Mouse (Mus musculus) liver, embryonic 14.5 days (tissue): ENCODE measurements around the gene Trp53bp1. TPM values are rescaled to one million over a fixed set of nuclear protein-coding genes. Genes with fewer than 3 reads are reported as not detected.
A peak's percentile ranks its signal among the peaks of the same experiment; 100 is the strongest.

Experiments
- ATAC-seq: fragments of 200-750 bp; cut with Nextera tagmentation; 2 replicates; pipeline ENCODE4 v1.8.0; 2017; ENCODE audit warnings: moderate number of reproducible peaks, mild to moderate bottlenecking, moderate library complexity; ENCODE audit not compliant: insufficient read depth
- DNase-seq, 3 experiments: peaks; one replicate each; pipeline ENCODE4 v3.0.0-alpha.2; 2012 to 2013; ENCODE audit warnings: low read depth in 3 of 3, low spot score in 3 of 3
- H3K27ac ChIP-seq: fragments of 300-500 bp; sonication (generic); 2 replicates; pipeline ENCODE4 v1.5.1; 2014; ENCODE audit warnings: moderate library complexity, mild to moderate bottlenecking, control low read depth, inconsistent platforms
- H3K27me3 ChIP-seq: fragments of 300-500 bp; sonication (generic); 2 replicates; pipeline ENCODE4 v1.6.1; 2014; ENCODE audit warnings: mild to moderate bottlenecking, low read length, moderate library complexity; ENCODE audit not compliant: control insufficient read depth, insufficient read depth
- H3K36me3 ChIP-seq: fragments of 300-500 bp; sonication (generic); replicated peaks from 2 replicates; pipeline ENCODE4 v1.6.1; 2014; ENCODE audit warnings: low read depth; ENCODE audit not compliant: control insufficient read depth, insufficient read depth
- H3K4me1 ChIP-seq, 2 experiments: fragments of 200-500 bp in 1 of 2; fragments of 300-500 bp in 1 of 2; sonication (generic) in 1 of 2; replicated peaks; 2 replicates each; pipeline ENCODE4 v1.6.1; 2012 to 2014; ENCODE audit warnings: antibody characterized with exemption in 1 of 2, inconsistent platforms in 1 of 2, low read length in 1 of 2; ENCODE audit not compliant: control insufficient read depth in 2 of 2, insufficient read depth in 2 of 2
- H3K4me2 ChIP-seq: fragments of 300-500 bp; sonication (generic); 2 replicates; pipeline ENCODE4 v1.6.1; 2014; ENCODE audit warnings: low read depth, mild to moderate bottlenecking, control low read depth, moderate library complexity
- H3K4me3 ChIP-seq, 2 experiments: fragments of 200-500 bp in 1 of 2; fragments of 300-500 bp in 1 of 2; sonication (generic) in 1 of 2; 2 replicates each; pipeline ENCODE4 v1.5.1; 2012 to 2014; ENCODE audit warnings: low read depth in 2 of 2, low read length in 2 of 2, mild to moderate bottlenecking in 2 of 2, control low read depth in 1 of 2, inconsistent platforms in 1 of 2, moderate library complexity in 1 of 2; ENCODE audit not compliant: insufficient read depth in 1 of 2
- H3K9ac ChIP-seq: fragments of 300-500 bp; sonication (generic); replicated peaks from 2 replicates; pipeline ENCODE4 v1.6.1; 2014; ENCODE audit warnings: mild to moderate bottlenecking, control low read depth, moderate library complexity
- H3K9me3 ChIP-seq: fragments of 300-500 bp; sonication (generic); 2 replicates; pipeline ENCODE4 v1.6.1; 2016; ENCODE audit warnings: low read length, mixed read lengths; ENCODE audit not compliant: control insufficient read depth
- CTCF ChIP-seq: IDR thresholded peaks from 2 replicates; pipeline ENCODE4 v1.5.1; 2016; ENCODE audit warnings: antibody characterized with exemption, low read depth, control low read depth
- EP300 ChIP-seq: IDR thresholded peaks from 2 replicates; pipeline ENCODE4 v1.6.1; 2016; ENCODE audit warnings: antibody characterized with exemption, low read depth
- WGBS: fragments of 180-500 bp; shearing (Covaris S2); extraction: QIAGEN DNeasy Blood & Tissue Kit; methylation state at CpG from one replicate; pipeline ENCODE4 v1.1.7; 2014; ENCODE audit not compliant: insufficient replicate concordance; 5-methylcytosine and 5-hydroxymethylcytosine counted together
- polyA plus RNA-seq, 2 experiments: library from polyadenylated mRNA; depleted of rRNA in 1 of 2; stranded (reverse) in 1 of 2; unstranded in 1 of 2; fragments of >200 nt; fragmentation: Nextera tagmentation in 1 of 2; extraction: Ambion mirVana in 1 of 2; gene quantifications; 2 replicates each; pipeline versions ENCODE4 v1.2.1 to v1.2.3; 2012 to 2014

The Trp53bp1 gene
- polyA plus RNA-seq, 2 experiments = 14.1 to 17.0 TPM

DNA sequence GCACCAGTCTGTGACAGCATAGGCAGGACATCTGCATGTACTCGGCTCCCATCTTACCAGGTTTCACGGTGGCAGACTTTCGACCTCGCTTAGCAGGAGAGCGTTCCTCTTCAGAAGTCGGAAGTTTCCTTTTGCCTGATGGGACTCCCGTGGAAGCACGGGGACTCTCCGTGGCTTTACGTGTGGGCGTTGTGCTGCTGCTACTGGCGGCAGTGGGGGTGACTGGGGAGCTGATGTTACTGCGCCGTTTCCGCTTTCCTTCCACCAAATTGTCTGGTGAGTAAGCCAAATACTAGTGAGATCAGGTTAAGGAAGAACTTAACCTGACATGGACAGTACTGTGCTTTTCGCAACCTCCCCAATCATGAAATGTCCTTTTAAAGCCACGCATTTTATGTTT, 66.9 kb downstream of the Trp53bp1 start:
- Histone ChIP-seq H3K36me3 (peaks cover 74% of the 10 kb centered on the region), H3K9me3 (no peaks in the 10 kb centered on the region), H3K9ac (no peak overlapping the region), H3K27ac (no peak overlapping the region), H3K4me1 (peaks cover 0 to 4% of the 10 kb centered on the region in 2 experiments; a peak in 1 of 4 replicates), H3K4me3 (no peak overlapping the region), H3K4me2 (no peak overlapping the region), H3K27me3 (no peaks in the 10 kb centered on the region)
- ATAC-seq (no peak), DNase-seq (no peak)
- WGBS = 87% methylated on average over 17 of the region's 17 CpGs
- no peak for TF ChIP-seq CTCF
- no peak for TF ChIP-seq EP300

DNA sequence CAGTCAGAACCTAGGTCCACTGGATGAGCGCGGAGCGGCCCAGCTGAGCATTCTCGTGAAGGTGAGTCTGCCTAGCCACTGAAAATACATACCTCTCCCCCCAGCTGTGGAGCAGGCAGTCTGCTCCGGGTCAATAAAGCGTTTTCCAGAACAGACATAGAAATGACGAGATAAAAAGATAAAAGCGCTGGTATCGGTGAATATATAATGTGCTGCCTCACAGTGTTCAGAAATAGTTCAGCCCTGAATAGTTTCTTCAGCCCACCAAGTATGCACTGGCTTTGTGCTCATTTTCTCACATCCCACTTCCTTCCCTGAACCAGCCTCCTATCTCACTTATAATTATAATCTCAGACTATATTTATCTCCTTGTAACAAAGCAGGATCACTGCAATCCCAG, 75.7 kb downstream of the Trp53bp1 start:
- no peak for ATAC-seq
- no peak for TF ChIP-seq EP300
- no peak for TF ChIP-seq CTCF
- H3K4me2 ChIP-seq = no peak overlapping the region
- peaks cover 93% of the 10 kb centered on the region for H3K36me3 ChIP-seq
- H3K9ac ChIP-seq = no peak overlapping the region
- no peaks in the 10 kb centered on the region for H3K9me3 ChIP-seq
- no peaks in the 10 kb centered on the region for H3K4me1 ChIP-seq
- H3K27me3 ChIP-seq = no peaks in the 10 kb centered on the region
- 87% methylated on average over 9 of the region's 9 CpGs for WGBS
- no peak for DNase-seq
- H3K27ac ChIP-seq = no peak overlapping the region
- H3K4me3 ChIP-seq = no peak overlapping the region

DNA sequence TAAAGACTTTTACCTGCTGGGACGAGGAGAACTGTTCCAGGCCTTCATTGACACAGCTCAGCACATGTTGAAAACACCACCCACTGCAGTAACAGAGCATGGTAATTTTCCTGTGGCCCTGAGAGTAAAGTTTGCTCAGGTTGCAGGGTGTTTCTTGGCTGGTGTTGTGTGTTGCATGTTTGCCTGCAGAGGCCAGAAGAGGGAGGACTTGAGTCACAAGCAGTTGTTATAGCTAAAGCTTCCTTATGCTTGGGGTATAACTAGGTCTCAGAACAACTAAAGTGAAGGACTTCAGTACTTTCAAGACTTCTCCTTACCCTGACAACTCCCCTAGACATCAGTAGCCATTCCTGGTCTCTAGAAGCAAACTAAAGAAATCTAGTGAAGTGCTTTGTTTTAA, 82.7 kb downstream of the Trp53bp1 start:
- 69% methylated on average over 1 of the region's 1 CpGs for WGBS

DNA sequence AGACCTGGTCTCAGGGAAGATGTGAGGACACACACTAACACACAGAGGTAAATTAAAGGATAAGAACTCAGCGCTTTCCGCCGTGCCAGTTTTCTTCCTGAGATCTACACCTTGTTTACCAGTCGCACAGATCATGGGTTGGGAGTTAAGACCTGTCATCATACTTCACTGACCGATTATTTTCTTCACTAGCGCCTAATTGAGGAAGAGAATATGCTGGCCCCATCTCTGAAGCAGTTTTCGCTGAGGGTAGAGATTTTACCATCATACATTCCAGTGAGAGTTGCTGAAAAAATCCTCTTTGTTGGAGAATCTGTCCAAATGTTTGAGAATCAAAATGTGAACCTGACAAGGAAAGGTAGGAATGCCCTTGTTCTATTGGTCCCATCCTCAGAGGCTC, 87.1 kb downstream of the Trp53bp1 start:
- H3K9me3 ChIP-seq = no peaks in the 10 kb centered on the region
- DNase-seq (no peak), ATAC-seq (no peak)
- 89% methylated on average over 7 of the region's 7 CpGs for WGBS
- no peak overlapping the region for H3K4me2 ChIP-seq
- H3K4me1 ChIP-seq = no peaks in the 10 kb centered on the region
- H3K36me3 ChIP-seq = peaks cover 40% of the 10 kb centered on the region
- no peak overlapping the region for H3K27ac ChIP-seq
- TF ChIP-seq EP300 (no peak), CTCF (no peak)
- H3K27me3 ChIP-seq = no peaks in the 10 kb centered on the region
- H3K4me3 ChIP-seq = no peak overlapping the region
- H3K9ac ChIP-seq = no peak overlapping the region

More for the DNA sequence above, 82.7 kb downstream of the Trp53bp1 start:
- H3K27me3 ChIP-seq = no peaks in the 10 kb centered on the region
- no peak overlapping the region for H3K4me3 ChIP-seq
- H3K4me1 ChIP-seq = no peaks in the 10 kb centered on the region
- no peaks in the 10 kb centered on the region for H3K9me3 ChIP-seq
- DNase-seq (no peak), ATAC-seq (no peak)
- peaks cover 66% of the 10 kb centered on the region for H3K36me3 ChIP-seq
- H3K9ac ChIP-seq = no peak overlapping the region
- H3K27ac ChIP-seq = no peak overlapping the region
- TF ChIP-seq EP300 = no peak
- TF ChIP-seq CTCF = peak; percentile 36; the same call in 1 of the 2 replicates
- no peak overlapping the region for H3K4me2 ChIP-seq

DNA sequence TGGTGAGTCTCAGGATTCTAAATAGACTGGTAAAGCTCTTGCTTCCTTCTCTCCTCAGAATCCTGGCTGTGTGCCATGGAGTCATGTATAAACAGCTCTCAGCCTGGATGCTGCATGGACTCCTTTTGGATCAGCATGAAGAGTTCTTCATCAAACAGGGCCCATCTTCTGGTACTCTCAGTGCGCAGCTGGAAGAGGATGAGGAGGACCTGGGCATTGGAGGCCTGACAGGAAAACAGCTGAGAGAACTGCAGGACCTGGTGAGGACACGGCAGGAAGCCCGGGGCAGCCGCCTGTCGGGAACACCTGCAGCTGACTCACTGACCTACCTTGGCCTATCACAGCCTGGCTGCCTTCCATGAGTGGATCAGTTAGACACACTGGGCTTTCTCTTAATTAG, 87.8 kb downstream of the Trp53bp1 start:
- DNase-seq (no peak), ATAC-seq (no peak)
- 85% methylated on average over 5 of the region's 5 CpGs for WGBS
- Histone ChIP-seq H3K4me3 (no peak overlapping the region), H3K9me3 (no peaks in the 10 kb centered on the region), H3K4me2 (no peak overlapping the region), H3K36me3 (peaks cover 40% of the 10 kb centered on the region), H3K27ac (no peak overlapping the region), H3K27me3 (no peaks in the 10 kb centered on the region), H3K4me1 (no peaks in the 10 kb centered on the region), H3K9ac (no peak overlapping the region)
- TF ChIP-seq CTCF (no peak), EP300 (no peak)
